Mouse (Mus musculus) testis, adult 2 months (tissue): Measurements from ENCODE around the gene Ube3b.

Experiments
- CTCF ChIP-seq: fragments of 200-500 bp; IDR thresholded peaks from 2 replicates; pipeline ENCODE4 v1.5.1; 2012; ENCODE audit warnings: low read depth, mild to moderate bottlenecking, inconsistent platforms, low read length, moderate library complexity; ENCODE audit not compliant: control insufficient read depth, insufficient read depth, insufficient replicate concordance
- POLR2A ChIP-seq: fragments of 200-500 bp; IDR thresholded peaks from 2 replicates; pipeline ENCODE4 v1.6.1; 2012; ENCODE audit warnings: low read depth, mild to moderate bottlenecking, inconsistent platforms, low read length, moderate library complexity; ENCODE audit not compliant: control insufficient read depth

DNA sequence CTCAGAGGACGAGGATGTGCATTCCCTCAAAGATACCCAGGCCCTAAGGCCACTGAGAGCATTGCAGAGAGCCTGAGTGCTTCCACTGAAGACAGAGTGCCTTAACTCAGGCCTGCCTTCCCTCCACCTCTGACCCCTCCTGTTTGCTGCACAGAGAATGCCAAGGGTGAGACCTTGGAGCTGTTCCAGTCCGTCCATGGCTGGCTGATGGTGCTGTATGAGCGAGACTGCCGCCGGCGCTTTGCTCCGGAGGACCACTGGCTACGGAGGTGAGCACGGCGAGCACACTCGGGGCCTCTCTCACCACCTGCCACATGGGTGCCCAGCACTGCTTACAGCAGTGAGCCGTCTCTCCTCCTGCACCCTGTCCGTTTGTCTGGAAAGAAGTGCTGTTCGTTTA, 26.2 kb downstream of the Ube3b start:
- TF ChIP-seq CTCF = no peak
- no peak for TF ChIP-seq POLR2A
